Mouse (Mus musculus) olfactory bulb, adult 2 months (tissue): ENCODE data around the gene Bicd1.

Experiments
- CTCF ChIP-seq: fragments of 200-500 bp; IDR thresholded peaks from 2 replicates; pipeline ENCODE4 v1.5.1; 2012; ENCODE audit warnings: low read depth, mild to moderate bottlenecking, low read length, moderate library complexity; ENCODE audit not compliant: insufficient read depth
- POLR2A ChIP-seq: fragments of 200-500 bp; IDR thresholded peaks from 2 replicates; pipeline ENCODE4 v1.6.1; 2012; ENCODE audit warnings: mild to moderate bottlenecking, low read depth, low read length, moderate library complexity; ENCODE audit not compliant: insufficient read depth

DNA sequence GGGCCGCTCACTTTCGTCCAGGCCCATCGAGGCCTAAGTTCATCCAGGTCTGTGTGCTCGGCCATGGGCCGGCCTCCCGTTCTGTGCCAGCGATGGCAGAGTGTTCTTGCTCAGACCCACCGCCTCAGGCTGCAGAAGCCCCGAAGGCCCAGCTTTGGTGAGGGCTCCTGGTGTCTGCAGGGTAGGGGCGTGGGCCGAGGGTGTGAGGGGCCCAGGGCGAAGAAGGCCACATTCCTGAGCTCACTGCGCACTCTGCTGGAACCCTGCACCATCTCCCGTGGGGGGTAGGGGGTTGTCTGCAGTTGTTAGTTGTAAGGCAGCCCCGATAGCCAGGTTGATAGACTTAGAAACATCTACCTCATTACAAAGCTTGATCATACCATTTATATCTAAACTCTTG, 62.8 kb downstream of the Bicd1 start:
- TF ChIP-seq CTCF (no peak), POLR2A (no peak)
